Mouse (Mus musculus) liver, postnatal 0 days (tissue): ENCODE results near the gene Llgl2.

Experiments
- CTCF ChIP-seq: sonication (generic); IDR thresholded peaks from 2 replicates; pipeline ENCODE4 v1.5.1; 2016; ENCODE audit warnings: antibody characterized with exemption, low read depth
- EP300 ChIP-seq: IDR thresholded peaks from 2 replicates; pipeline ENCODE4 v1.6.1; 2016; ENCODE audit warnings: antibody characterized with exemption, low read depth, mild to moderate bottlenecking

GRCm38 (mm10) chr11:115883251-115883650 is 59.4 kb downstream of the Llgl2 start:
- TF ChIP-seq CTCF (no peak), EP300 (no peak)
